Mouse (Mus musculus) spleen, adult 2 months (tissue): ENCODE data around the gene Fbxl18. TPM values are rescaled to one million over a fixed set of nuclear protein-coding genes. Genes with fewer than 3 reads are reported as not detected.
A peak's percentile ranks its signal among the peaks of the same experiment; 100 is the strongest.

Experiments
- DNase-seq, 2 experiments: peaks; one replicate each; pipeline versions ENCODE4 v3.0.0 to v3.0.0-alpha.2; 2012 to 2021; ENCODE audit warnings: low spot score in 2 of 2, low read depth in 1 of 2
- H3K27ac ChIP-seq: fragments of 200-500 bp; 2 replicates; pipeline ENCODE4 v1.5.1; 2012; ENCODE audit warnings: low read length, inconsistent platforms; ENCODE audit not compliant: insufficient read depth
- H3K27me3 ChIP-seq: fragments of 200-500 bp; 2 replicates; pipeline ENCODE4 v1.6.1; 2012; ENCODE audit warnings: mild to moderate bottlenecking, moderate library complexity, low read length, inconsistent platforms; ENCODE audit not compliant: control insufficient read depth, insufficient read depth
- H3K36me3 ChIP-seq: fragments of 200-500 bp; 2 replicates; pipeline ENCODE4 v1.6.1; 2012; ENCODE audit warnings: mild to moderate bottlenecking, low read length, inconsistent platforms; ENCODE audit not compliant: control insufficient read depth, insufficient read depth
- H3K4me1 ChIP-seq: fragments of 200-500 bp; 2 replicates; pipeline ENCODE4 v1.6.1; 2011; ENCODE audit warnings: inconsistent platforms; ENCODE audit not compliant: control insufficient read depth, insufficient read depth, insufficient read length
- H3K4me3 ChIP-seq: fragments of 200-500 bp; 2 replicates; pipeline ENCODE4 v1.5.1; 2011; ENCODE audit warnings: mild to moderate bottlenecking, inconsistent platforms; ENCODE audit not compliant: insufficient read depth, insufficient read length; ENCODE audit errors: extremely low read depth
- CTCF ChIP-seq: fragments of 200-500 bp; IDR thresholded peaks from 2 replicates; pipeline ENCODE4 v1.5.1; 2011; ENCODE audit warnings: mild to moderate bottlenecking, inconsistent platforms; ENCODE audit not compliant: insufficient read depth, insufficient read length, insufficient replicate concordance; ENCODE audit errors: extremely low read depth
- POLR2A ChIP-seq: fragments of 200-500 bp; IDR thresholded peaks from 2 replicates; pipeline ENCODE4 v1.6.1; 2011; ENCODE audit warnings: low read depth, low read length, inconsistent platforms
- WGBS: fragments of 180-500 bp; shearing (Covaris S2); methylation state at CpG from one replicate; pipeline ENCODE4 v1.1.7; 2018; 5-methylcytosine and 5-hydroxymethylcytosine counted together
- polyA plus RNA-seq: library from polyadenylated mRNA; depleted of rRNA; stranded (reverse); fragments of >200 nt; gene quantifications from 2 replicates; pipeline ENCODE4 v1.2.3, GENCODE M21; 2012

Gene Fbxl18
- polyA plus RNA-seq, 1 experiment = 15.8 TPM

GRCm38 (mm10) chr5:142823096-142824062, 71.8 kb downstream of the Fbxl18 start:
- H3K36me3 ChIP-seq = no peaks in the 10 kb centered on the region
- H3K27me3 ChIP-seq = peaks cover 10% of the 10 kb centered on the region
- WGBS = 33% methylated on average over 31 of the region's 31 CpGs
- H3K4me3 ChIP-seq = peak overlapping the region; percentile 20; the same call in 1 of the 2 replicates
- DNase-seq = peak in 1 of 2 experiments; percentile 15
- peak overlapping the region; percentile 47; the same call in 1 of the 2 replicates for H3K27ac ChIP-seq
- TF ChIP-seq CTCF (no peak), POLR2A (no peak)
- H3K4me1 ChIP-seq = peaks cover 5% of the 10 kb centered on the region

- peaks cover 5% of the 10 kb centered on the region for H3K4me1 ChIP-seq
- H3K36me3 ChIP-seq = no peaks in the 10 kb centered on the region
- peak overlapping the region; percentile 67; the same call in 1 of the 2 replicates for H3K4me3 ChIP-seq
- H3K27me3 ChIP-seq = peaks cover 17% of the 10 kb centered on the region
- no peak for DNase-seq
- peak overlapping the region; percentile 92 for H3K27ac ChIP-seq
- TF ChIP-seq POLR2A (no peak), CTCF (no peak)
- WGBS = 1% methylated on average over 36 of the region's 36 CpGs
Measured at GRCm38 (mm10) chr5:142822286-142823095, 72.7 kb downstream of the Fbxl18 start.

- H3K4me1 ChIP-seq = peaks cover 5% of the 10 kb centered on the region
- peak overlapping the region; percentile 92 for H3K27ac ChIP-seq
- no peaks in the 10 kb centered on the region for H3K36me3 ChIP-seq
- H3K4me3 ChIP-seq = peak overlapping the region; percentile 67
- 2% methylated on average over 9 of the region's 9 CpGs for WGBS
- DNase-seq = no peak
- TF ChIP-seq CTCF = no peak
- TF ChIP-seq POLR2A = no peak
- peaks cover 22% of the 10 kb centered on the region for H3K27me3 ChIP-seq
Measured at GRCm38 (mm10) chr5:142821974-142822285, 73.3 kb downstream of the Fbxl18 start.

- Histone ChIP-seq H3K4me1 (peaks cover 5% of the 10 kb centered on the region), H3K36me3 (no peaks in the 10 kb centered on the region), H3K4me3 (peak overlapping the region; percentile 67), H3K27me3 (peaks cover 23% of the 10 kb centered on the region), H3K27ac (peak overlapping the region; percentile 92)
- peak in 1 of 2 experiments; percentile 28 for DNase-seq
- TF ChIP-seq CTCF (no peak), POLR2A (peak; percentile 44)
- whole genome bisulfite sequencing = under 1% methylated on average over 36 of the region's 36 CpGs
Measured at GRCm38 (mm10) chr5:142821266-142821973, 73.8 kb downstream of the Fbxl18 start.

- WGBS = under 1% methylated on average over 53 of the region's 53 CpGs
- peaks cover 23% of the 10 kb centered on the region for H3K27me3 ChIP-seq
- H3K4me3 ChIP-seq = peak overlapping the region; percentile 67
- peaks cover 5% of the 10 kb centered on the region for H3K4me1 ChIP-seq
- no peak for TF ChIP-seq CTCF
- no peak; the same call in 1 of the 2 replicates for TF ChIP-seq POLR2A
- H3K36me3 ChIP-seq = no peaks in the 10 kb centered on the region
- H3K27ac ChIP-seq = peak overlapping the region; percentile 92
- peak in 1 of 2 experiments; percentile 14 for DNase-seq
Measured at GRCm38 (mm10) chr5:142820276-142821265, 74.7 kb downstream of the Fbxl18 start.
